Mouse (Mus musculus): ENCODE results near the gene Nr1i3. TPM values are rescaled to one million over a fixed set of nuclear protein-coding genes. Genes with fewer than 3 reads are reported as not detected.

Gene Nr1i3
- total RNA-seq, 2 experiments from 2014 or later: 0.17 TPM; not detected in 1

- intact Hi-C loops (cut with DNase I): no loop called here
- no peak for DNase-seq (ENCODE audit: low spot score in 2 of 2)
Measured at GRCm38 (mm10) chr1:171247453-171247841, 33.7 kb downstream of the Nr1i3 start.

- intact Hi-C loops (cut with DNase I): no loop called here
- DNase-seq (ENCODE audit: low spot score in 2 of 2): no peak
Measured at GRCm38 (mm10) chr1:171247916-171248315, 34.1 kb downstream of the Nr1i3 start.

GRCm38 (mm10) chr1:171248386-171249226 lies 34.8 kb downstream of the Nr1i3 start:
- DNase-seq (ENCODE audit: low spot score in 2 of 2): no peak

DNA sequence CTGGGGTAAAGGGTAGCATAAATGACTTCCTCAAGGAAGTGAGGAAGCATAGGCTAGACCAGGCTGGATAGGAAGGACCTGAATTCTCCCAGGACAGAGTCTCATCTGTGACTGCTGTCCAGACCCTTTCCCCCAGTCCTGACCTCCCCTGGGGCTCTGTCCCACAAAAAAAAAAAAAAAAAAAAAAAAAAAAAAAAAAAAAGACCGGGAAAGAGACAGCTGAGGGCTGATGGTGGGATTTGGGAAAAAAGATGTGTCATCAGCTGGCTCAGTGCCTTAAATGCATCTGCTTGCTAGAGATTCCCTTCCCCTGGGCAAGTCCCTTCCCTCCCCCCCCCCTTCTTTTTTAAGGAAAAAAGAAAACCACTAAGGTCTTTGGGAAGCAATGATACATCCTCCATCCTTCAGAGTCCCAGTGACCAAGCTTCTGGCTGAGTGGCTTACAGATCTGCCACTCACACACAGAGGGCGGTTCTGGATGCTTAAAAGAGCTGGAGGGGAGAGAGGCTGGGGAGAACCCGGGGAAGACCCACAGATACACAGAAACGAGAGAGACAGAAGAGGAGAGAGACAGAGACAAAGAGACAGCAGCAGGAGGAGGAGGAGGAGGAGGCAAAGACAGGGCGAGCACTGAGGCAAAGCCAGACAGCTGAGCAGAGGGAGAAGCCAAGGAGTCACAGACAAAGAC lies 36.3 kb downstream of the Nr1i3 start, which contains the start of gene Adamts4:
Adamts4 (plus strand) TSS at position 509 of the 688 bp plus-strand sequence.
- intact Hi-C loops (cut with DNase I): loop anchor here (10.0 kb wide), 1 partner anchor 135 kb away; the partner anchor contains the start of gene Cfap126
- DNase-seq (ENCODE audit: low spot score in 2 of 2): peak in 1 of 2 experiments; percentile 34

More at GRCm38 (mm10) chr1:171248386-171249226, 34.8 kb downstream of the Nr1i3 start:
- intact Hi-C loops (cut with DNase I): no loop called here

DNA sequence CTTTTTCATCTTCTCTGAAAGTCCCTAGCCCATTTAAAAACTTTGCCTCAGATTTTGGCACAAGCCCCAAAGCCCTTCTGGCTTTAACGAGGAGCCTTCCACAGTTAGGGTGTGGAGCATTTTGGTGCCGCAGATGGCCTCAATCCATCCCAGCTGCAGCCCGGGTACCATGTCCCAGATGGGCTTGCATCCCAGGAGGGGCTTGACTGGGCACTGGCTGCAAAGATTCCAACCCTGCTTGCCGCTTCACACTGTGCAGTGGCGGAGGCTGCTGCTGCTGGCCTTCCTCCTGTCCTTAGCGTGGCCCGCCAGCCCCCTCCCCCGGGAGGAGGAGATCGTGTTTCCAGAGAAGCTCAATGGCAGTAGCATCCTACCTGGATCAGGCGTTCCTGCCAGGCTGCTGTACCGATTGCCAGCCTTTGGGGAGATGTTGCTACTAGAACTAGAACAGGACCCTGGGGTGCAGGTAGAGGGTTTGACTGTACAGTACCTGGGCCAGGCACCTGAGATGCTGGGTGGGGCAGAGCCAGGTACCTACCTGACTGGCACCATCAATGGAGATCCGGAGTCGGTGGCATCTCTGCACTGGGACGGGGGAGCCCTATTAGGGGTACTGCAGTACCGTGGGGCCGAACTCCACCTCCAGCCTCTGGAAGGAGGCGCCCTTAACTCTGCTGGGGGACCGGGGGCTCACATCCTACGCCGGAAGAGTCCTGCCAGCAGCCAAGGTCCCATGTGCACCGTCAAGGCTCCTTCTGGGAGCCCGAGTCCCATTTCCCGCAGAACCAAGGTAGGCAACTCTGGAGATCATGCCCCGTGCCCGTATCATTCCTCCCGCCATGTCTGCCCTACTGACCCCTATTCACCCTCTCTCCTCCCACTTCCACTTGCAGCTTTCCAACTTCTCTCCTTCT lies 37.2 kb downstream of the Nr1i3 start, which contains the start of gene Ndufs2:
Ndufs2 (minus strand) TSS at position 709 of the 914 bp plus-strand sequence.
- intact Hi-C loops (cut with DNase I): loop anchor here (10.0 kb wide), 1 partner anchor 136 kb away; the partner anchor contains the start of gene Cfap126
- DNase-seq (ENCODE audit: low spot score in 2 of 2): no peak

DNA sequence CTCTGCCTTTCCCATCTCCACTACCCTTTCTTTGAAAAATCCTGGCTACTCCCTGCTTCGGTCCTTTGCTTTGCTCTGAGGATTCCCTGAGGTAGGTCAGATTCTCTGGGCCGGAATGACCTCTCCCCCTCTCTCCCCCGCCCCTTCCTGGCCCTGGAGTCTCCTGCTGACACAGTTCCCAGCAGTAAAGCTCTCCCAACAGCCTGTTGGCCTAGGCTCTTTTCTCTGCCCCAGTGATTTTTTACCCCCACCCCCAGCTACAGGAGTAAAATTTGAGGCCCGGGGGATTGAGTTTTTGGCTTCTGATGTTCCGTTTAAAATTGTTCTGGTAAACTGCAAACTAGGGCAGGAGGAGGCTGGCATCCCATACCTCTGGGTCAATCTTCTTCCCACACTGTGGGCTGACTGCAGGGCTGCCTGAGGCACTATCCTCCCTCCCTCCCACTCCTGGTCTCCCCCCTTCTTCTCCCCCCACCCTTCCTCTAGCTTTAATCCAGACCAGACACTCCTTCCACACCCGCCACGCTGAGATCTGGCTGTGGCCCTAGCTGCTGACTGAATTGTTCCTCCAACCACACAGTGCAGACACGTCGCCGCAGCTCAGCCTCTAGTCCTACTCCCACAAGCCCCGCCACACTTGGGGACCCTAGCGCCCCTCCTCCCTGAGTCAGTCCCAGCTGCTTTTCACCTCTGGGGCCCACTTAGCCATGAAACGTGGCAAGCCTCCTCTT lies 38.0 kb downstream of the Nr1i3 start:
- intact Hi-C loops (cut with DNase I): loop anchor here (10.0 kb wide), 1 partner anchor 137 kb away; the partner anchor contains the start of gene Cfap126
- no peak for DNase-seq (ENCODE audit: low spot score in 2 of 2)

GRCm38 (mm10) chr1:171252415-171252814 lies 38.6 kb downstream of the Nr1i3 start:
- no peak for DNase-seq (ENCODE audit: low spot score in 2 of 2)
- intact Hi-C loops (cut with DNase I): loop anchor here (10.0 kb wide), 1 partner anchor 138 kb away; the partner anchor contains the start of gene Cfap126

DNA sequence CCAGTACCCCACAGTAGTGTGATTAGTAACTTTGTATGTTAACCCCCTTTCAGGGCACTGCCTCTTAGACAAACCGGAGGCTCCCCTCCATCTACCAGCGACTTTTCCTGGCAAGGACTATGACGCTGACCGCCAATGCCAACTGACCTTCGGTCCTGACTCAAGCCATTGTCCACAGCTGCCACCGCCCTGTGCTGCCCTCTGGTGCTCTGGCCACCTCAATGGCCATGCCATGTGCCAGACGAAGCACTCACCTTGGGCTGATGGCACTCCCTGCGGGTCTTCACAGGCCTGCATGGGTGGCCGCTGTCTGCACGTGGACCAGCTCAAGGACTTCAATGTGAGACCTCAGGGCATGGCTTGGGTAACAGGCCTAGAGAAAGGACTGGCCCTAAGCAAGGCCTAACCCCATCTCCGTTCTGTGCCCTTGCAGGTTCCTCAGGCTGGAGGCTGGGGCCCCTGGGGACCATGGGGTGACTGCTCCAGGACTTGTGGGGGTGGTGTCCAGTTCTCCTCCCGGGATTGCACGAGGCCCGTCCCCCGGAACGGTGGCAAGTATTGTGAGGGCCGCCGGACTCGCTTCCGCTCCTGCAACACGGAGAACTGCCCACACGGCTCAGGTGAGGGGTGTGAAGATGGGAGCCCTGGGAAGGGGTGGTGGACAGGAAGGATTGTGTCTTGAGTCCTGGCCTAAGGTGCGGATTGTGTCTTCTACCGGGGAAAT lies 42.5 kb downstream of the Nr1i3 start:
- DNase-seq (ENCODE audit: low spot score in 2 of 2): no peak
- intact Hi-C loops (cut with DNase I): loop anchor here (10.0 kb wide), 1 partner anchor 141 kb away; the partner anchor contains the start of gene Cfap126

DNA sequence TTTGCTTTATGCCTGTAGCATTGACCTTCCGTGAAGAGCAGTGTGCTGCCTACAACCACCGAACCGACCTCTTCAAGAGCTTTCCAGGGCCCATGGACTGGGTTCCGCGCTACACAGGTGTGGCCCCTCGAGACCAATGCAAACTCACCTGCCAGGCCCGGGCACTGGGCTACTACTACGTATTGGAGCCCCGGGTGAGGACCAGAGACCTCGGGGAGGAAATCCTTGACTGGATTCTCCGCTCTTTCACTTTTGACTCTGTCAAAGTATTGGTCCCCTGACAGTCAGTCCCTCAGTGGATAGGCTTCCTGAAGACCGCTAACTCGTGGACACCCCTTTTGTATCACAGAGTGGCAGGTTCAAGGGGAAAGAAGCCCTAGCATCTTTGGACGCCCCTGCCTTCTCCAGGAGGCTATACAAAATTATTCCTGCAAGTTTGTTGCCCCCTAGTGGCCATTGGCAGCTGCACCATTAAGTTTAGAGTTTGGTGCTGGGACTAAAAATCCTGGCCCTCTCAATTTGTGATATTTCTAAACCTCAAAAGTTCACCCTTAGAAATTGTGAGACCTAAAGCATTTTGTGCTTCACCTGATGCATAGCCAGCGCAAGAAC lies 43.3 kb downstream of the Nr1i3 start:
- DNase-seq (ENCODE audit: low spot score in 2 of 2): peak in 1 of 2 experiments; percentile 48
- intact Hi-C loops (cut with DNase I): loop anchor here (10.0 kb wide), 1 partner anchor 142 kb away; the partner anchor contains the start of gene Cfap126

DNA sequence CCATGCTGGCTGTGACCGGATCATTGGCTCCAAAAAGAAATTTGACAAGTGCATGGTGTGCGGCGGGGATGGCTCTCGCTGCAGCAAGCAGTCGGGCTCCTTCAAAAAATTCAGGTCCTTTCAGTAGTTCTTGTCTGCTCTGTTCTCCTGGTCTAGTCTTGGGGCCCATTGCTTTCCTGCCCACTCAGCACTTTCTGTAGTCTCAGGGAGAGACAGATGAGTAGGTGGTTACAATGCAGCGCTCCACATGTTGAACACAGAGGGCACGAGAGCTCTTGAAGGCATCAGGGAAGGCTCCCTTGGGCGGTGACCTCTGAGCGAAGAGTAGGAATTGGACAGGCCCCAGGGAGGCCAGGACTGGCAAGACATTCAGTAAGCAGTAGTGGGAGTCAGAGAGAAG lies 44.0 kb downstream of the Nr1i3 start:
- intact Hi-C loops (cut with DNase I): loop anchor here (10.0 kb wide), 1 partner anchor 143 kb away; the partner anchor contains the start of gene Cfap126
- no peak for DNase-seq (ENCODE audit: low spot score in 2 of 2)

DNA sequence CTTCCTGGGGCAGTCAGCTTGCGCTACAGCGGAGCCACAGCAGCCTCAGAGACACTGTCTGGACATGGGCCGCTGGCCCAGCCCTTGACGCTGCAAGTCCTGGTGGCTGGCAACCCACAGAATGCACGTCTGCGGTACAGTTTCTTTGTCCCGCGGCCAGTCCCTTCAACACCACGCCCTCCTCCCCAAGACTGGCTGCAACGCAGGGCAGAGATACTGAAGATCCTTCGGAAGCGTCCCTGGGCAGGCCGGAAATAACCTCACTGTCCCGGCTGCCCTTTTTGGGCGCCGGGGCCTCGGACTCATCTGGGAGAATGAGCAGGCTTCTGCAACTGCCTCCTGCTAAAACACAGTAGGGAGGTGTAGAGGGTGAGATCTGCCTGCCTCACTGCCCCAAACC lies 45.2 kb downstream of the Nr1i3 start:
- intact Hi-C loops (cut with DNase I): loop anchor here (10.0 kb wide), 1 partner anchor 144 kb away; the partner anchor contains the start of gene Cfap126

DNA sequence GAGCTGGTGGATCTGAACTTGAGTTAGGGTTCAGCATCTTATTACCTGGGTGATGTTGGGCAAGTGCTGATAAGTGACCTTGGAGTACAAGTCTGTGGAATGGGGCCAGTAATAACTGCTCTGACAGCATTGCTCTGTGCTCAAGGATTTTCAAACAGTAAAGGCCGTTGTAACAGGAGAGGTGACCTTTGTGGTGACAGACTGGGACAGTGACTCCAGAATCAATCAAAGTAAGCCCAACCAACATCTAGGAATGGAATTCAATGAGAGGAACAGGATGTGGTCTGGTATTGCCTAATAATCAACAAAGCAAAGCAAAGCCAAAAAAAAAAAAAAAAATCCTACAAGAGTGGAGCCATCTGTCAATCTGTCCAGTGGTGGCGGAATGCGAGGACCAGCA lies 46.5 kb downstream of the Nr1i3 start:
- intact Hi-C loops (cut with DNase I): no loop called here
- DNase-seq (ENCODE audit: low spot score in 2 of 2): no peak

More for the DNA sequence above, 45.2 kb downstream of the Nr1i3 start:
- DNase-seq (ENCODE audit: low spot score in 2 of 2): no peak

GRCm38 (mm10) chr1:171262594-171263130 lies 48.9 kb downstream of the Nr1i3 start:
- intact Hi-C loops (cut with DNase I): no loop called here
- DNase-seq (ENCODE audit: low spot score in 2 of 2): peak; percentile 75 to 80

GRCm38 (mm10) chr1:171263185-171263611 lies 49.4 kb downstream of the Nr1i3 start:
- DNase-seq (ENCODE audit: low spot score in 2 of 2): no peak
- intact Hi-C loops (cut with DNase I): no loop called here

GRCm38 (mm10) chr1:171263666-171264461 lies 50.1 kb downstream of the Nr1i3 start:
- DNase-seq (ENCODE audit: low spot score in 2 of 2): no peak
- intact Hi-C loops (cut with DNase I): no loop called here
